Mouse (Mus musculus): ENCODE data around the gene Stx12. TPM values are rescaled to one million over a fixed set of nuclear protein-coding genes. Genes with fewer than 3 reads are reported as not detected.
A peak's percentile ranks its signal among the peaks of the same experiment; 100 is the strongest.

The Stx12 gene
- total and polyA plus RNA-seq, 3 experiments: 16.8 to 22.0 TPM; not detected in 1

DNA sequence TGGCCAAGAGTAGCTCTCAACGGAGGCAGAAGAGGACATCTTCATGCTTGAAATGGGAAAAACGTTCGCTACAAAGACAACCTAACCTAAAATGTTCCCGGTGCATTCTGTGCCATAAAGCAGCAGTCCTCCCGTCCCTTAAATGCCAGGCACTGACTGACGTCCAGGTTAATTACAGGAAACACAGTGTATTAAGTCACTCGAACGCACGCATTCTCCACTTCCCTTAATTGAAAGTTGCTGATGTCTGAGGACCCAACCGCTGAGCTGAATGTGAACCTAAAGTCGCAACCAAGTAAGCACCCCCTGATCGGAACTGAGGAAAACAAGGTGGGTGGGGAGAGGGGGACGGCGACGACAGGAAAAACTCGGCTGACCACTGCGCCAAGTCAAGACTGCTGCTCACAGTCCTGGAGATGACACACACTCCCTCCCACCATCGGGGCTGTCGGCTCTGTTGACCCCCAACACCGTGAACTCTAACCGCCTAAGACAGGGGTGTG, 697 bp downstream of the Stx12 start:
- Histone ChIP-seq H3K9me3 (replicated peaks; ENCODE audit: insufficient read depth, low read length) (no peaks in the 10 kb centered on the region), H3K4me1 (ENCODE audit: control insufficient read depth in 1 of 2, insufficient read depth in 2 of 2, low read length in 2 of 2) (peaks cover 5 to 12% of the 10 kb centered on the region in 2 experiments; a peak in 3 of 4 replicates), H3K9ac (ENCODE audit: control insufficient read depth, low read depth, low read length, poor library complexity, severe bottlenecking) (peak overlapping the region; percentile 82), H3K79me2 (ENCODE audit: control insufficient read depth, insufficient read depth, low read length, poor library complexity) (peaks cover 35% of the 10 kb centered on the region), H3K27ac (ENCODE audit: control insufficient read depth, low read depth, low read length) (peak overlapping the region; percentile 72), H3K4me3 (ENCODE audit: control insufficient read depth in 1 of 2, insufficient read depth in 1 of 2, low read depth in 2 of 2, low read length in 2 of 2) (peak overlapping the region; percentile 83 to 100), H3K36me3 (ENCODE audit: control insufficient read depth in 1 of 2, insufficient read depth in 2 of 2, low read length in 2 of 2) (peaks cover 3 to 14% of the 10 kb centered on the region in 2 experiments; a peak in 3 of 4 replicates), H3K27me3 (ENCODE audit: control insufficient read depth in 1 of 2, insufficient read depth in 2 of 2, low read length in 2 of 2) (no peaks in the 10 kb centered on the region)
- peak; percentile 84 for DNase-seq (ENCODE audit: low read depth, low spot score)
- TF ChIP-seq RCOR1 (IDR thresholded peaks at IDR 0.05; ENCODE audit: low read depth, low read length): no peak
- no peak for TF ChIP-seq ZNF384 (IDR thresholded peaks at IDR 0.05; ENCODE audit: low read depth, low read length)
- TF ChIP-seq ZC3H11A (IDR thresholded peaks at IDR 0.05; ENCODE audit: low read depth, low read length): no peak
- no peak for TF ChIP-seq CTCF (IDR thresholded peaks at IDR 0.05 in 2 of 3, conservative IDR thresholded peaks at IDR 0.05 in 1 of 3; ENCODE audit: control insufficient read depth in 1 of 3, insufficient read depth in 1 of 3, low read depth in 2 of 3, low read length in 3 of 3, poor library complexity in 1 of 3, severe bottlenecking in 1 of 3)
- TF ChIP-seq EP300 (IDR thresholded peaks at IDR 0.05; ENCODE audit: low read depth in 1 of 2, low read length in 2 of 2): 0 out of 4 replicates have a peak, but pooled peaks of 1 of the 2 experiments have one; percentile 4
- TF ChIP-seq MYB (IDR thresholded peaks at IDR 0.05; ENCODE audit: low read depth, low read length): no peak
- no peak for TF ChIP-seq USF1 (IDR thresholded peaks at IDR 0.05; ENCODE audit: low read depth, low read length)
- TF ChIP-seq ZMIZ1 (IDR thresholded peaks at IDR 0.05; ENCODE audit: low read depth, low read length): no peak
- no peak for TF ChIP-seq RAD21 (IDR thresholded peaks at IDR 0.05; ENCODE audit: low read depth, low read length)
- no peak for TF ChIP-seq MYC (IDR thresholded peaks at IDR 0.05; ENCODE audit: low read depth, low read length)
- no peak for TF ChIP-seq GATA1 (IDR thresholded peaks at IDR 0.05; ENCODE audit: low read depth, low read length)
- TF ChIP-seq CHD2 (IDR thresholded peaks at IDR 0.05; ENCODE audit: low read length): no peak
- TF ChIP-seq NELFE (IDR thresholded peaks at IDR 0.05; ENCODE audit: low read depth, low read length): no peak
- TF ChIP-seq MXI1 (IDR thresholded peaks at IDR 0.05; ENCODE audit: low read depth, low read length): no peak; the same call in 1 of the 2 replicates
- no peak; the same call in 1 of the 2 replicates for TF ChIP-seq HCFC1 (IDR thresholded peaks at IDR 0.05; ENCODE audit: low read depth, low read length)
- no peak for TF ChIP-seq GABPA (IDR thresholded peaks at IDR 0.05; ENCODE audit: low read depth, low read length)
- no peak for TF ChIP-seq ELF1 (IDR thresholded peaks at IDR 0.05; ENCODE audit: low read depth, low read length)
- TF ChIP-seq CHD1 (IDR thresholded peaks at IDR 0.05; ENCODE audit: low read depth, low read length): peak; percentile 77; the same call in 1 of the 2 replicates
- no peak for TF ChIP-seq POLR2A (IDR thresholded peaks at IDR 0.05; ENCODE audit: control insufficient read depth in 1 of 2, insufficient read depth in 1 of 2, low read depth in 1 of 2, low read length in 2 of 2, poor library complexity in 1 of 2)
- peak; percentile 25; the same call in 1 of the 2 replicates for TF ChIP-seq ETS1 (IDR thresholded peaks at IDR 0.05; ENCODE audit: low read depth, low read length)
- 0 out of 2 replicates have a peak, but pooled peaks have one; percentile 12 for TF ChIP-seq NRF1 (IDR thresholded peaks at IDR 0.05; ENCODE audit: insufficient read depth, low read depth, low read length, poor library complexity, severe bottlenecking)
- no peak for TF ChIP-seq POLR2AphosphoS5 (IDR thresholded peaks at IDR 0.05; ENCODE audit: borderline replicate concordance, low read depth, low read length)
- TF ChIP-seq TCF12 (IDR thresholded peaks at IDR 0.05; ENCODE audit: low read depth, low read length): no peak
- TF ChIP-seq BHLHE40 (IDR thresholded peaks at IDR 0.05; ENCODE audit: borderline replicate concordance, low read depth, low read length): no peak
- TF ChIP-seq POLR2AphosphoS2 (IDR thresholded peaks at IDR 0.05; ENCODE audit: low read length): no peak
- TF ChIP-seq SIN3A (IDR thresholded peaks at IDR 0.05; ENCODE audit: low read length): no peak
- TF ChIP-seq TAL1 (IDR thresholded peaks at IDR 0.05; ENCODE audit: low read length): no peak
- TF ChIP-seq JUND (IDR thresholded peaks at IDR 0.05; ENCODE audit: low read depth, low read length): no peak
- TF ChIP-seq MAFK (IDR thresholded peaks at IDR 0.05; ENCODE audit: borderline replicate concordance, low read depth, low read length): no peak
- TF ChIP-seq SMC3 (IDR thresholded peaks at IDR 0.05; ENCODE audit: low read depth, low read length): no peak
- no peak for TF ChIP-seq MAZ (IDR thresholded peaks at IDR 0.05; ENCODE audit: low read depth, low read length)
- no peak for TF ChIP-seq ZKSCAN1 (IDR thresholded peaks at IDR 0.05; ENCODE audit: low read depth, low read length)
- no peak; the same call in 1 of the 2 replicates for TF ChIP-seq MAX (IDR thresholded peaks at IDR 0.05; ENCODE audit: low read length)
- TF ChIP-seq E2F4 (IDR thresholded peaks at IDR 0.05; ENCODE audit: borderline replicate concordance, low read depth, low read length): no peak
- no peak for TF ChIP-seq UBTF (IDR thresholded peaks at IDR 0.05; ENCODE audit: borderline replicate concordance, insufficient read depth, low read depth, low read length)
- TF ChIP-seq USF2 (IDR thresholded peaks at IDR 0.05; ENCODE audit: borderline replicate concordance in 1 of 2, insufficient read depth in 1 of 2, low read depth in 1 of 2, low read length in 2 of 2): no peak
- no peak for TF ChIP-seq MEF2A (IDR thresholded peaks at IDR 0.05; ENCODE audit: extremely low read depth, insufficient replicate concordance, low read depth, low read length, poor library complexity, severe bottlenecking)

Measured in MEL (cell line).